Mouse (Mus musculus): ENCODE data around the gene Rgs19.
A peak's percentile ranks its signal among the peaks of the same experiment; 100 is the strongest.

The Rgs19 gene

DNA sequence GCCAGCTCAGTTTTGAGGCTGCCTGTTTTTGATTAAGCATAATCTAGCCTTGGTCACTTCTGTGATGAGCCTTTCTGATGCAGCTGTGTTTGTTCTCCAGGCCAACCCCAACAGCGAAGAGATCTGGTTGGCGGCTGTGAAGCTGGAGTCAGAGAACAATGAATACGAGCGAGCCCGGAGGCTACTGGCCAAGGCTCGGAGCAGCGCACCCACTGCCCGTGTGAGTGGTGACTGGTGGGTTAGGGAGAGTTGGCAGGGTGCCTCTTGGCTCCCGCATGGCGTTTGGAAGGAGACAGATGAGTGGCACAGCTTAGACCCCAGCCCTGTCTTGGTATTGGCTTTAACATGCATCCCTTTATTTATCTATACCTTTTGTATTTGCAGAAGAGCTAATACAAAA, 44.9 kb downstream of the Rgs19 start:
- DNase-seq, result no peak

DNA sequence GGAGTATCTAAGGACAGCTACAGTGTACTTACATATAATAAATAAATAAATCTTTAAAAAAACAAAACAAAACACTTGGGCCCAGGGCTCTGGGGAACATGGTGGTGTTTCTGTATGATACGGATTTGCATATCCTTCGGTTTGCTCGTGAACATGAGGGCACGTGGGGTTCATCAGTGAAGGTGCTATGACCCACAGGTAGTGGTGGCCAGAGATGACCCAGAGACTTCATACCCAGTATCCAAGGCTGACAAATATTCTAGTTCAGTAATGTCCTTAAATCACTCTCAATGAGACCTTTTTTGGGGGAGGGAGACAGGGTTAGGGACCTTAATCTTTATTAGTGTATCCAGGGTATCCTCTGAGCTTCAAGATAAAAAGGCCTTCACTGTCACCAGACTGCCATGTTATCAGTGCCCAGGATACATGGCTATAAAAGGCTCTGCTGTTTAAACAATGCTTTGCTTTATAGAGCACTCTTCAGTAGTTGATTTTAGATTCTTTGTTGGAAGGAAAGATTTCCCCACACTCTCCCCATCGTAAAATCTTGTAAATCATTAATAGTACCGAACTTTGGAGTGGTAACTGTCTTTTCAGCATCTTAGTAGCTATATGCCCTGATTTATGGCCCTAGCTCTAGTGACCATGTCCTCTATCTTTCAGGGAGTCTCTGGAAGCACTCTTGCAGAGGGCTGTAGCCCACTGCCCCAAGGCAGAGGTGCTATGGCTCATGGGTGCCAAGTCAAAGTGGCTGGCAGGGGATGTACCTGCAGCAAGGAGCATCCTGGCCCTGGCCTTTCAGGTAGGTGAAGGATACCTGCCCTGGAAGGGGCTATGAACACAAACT, 46.9 kb downstream of the Rgs19 start:
- DNase-seq, result no peak

DNA sequence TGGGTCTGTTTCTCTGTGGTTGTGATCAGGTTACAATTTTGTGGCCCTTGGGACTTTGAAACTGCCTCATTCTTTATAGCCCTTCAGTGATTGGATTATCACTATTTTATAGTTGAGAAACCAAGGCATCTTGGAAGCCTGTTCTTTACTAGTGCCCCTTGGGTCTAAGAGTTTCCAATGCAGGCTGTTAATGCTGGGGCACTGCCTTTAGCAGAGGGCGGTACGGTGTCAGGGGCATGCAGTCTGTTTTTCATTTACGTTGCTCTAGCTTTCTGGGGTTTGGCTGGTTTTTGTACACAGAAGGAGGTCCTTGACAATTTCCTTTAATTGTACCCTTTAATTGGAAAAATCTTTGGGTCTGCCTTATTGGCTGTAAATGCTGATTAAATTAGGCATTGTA, 48.1 kb downstream of the Rgs19 start:
- DNase-seq, result no peak

DNA sequence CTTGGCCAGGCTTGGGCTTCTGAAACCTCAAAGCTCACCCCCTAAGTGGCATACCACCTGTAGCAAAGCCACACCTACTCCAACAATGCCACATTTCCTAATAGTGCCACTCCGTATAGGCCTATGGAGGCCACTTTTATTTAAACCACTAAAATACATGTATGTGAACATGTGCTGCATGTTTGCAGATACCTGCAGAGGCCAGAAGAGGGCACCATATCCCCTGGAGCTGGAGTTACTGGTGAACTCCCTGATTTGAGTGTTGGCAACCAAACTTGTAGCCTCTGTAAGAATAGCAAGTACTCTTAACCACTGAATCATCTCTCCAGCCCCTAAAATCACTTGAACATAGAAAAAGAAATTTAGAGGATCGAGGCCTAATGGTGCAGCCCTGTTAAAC, 49.4 kb downstream of the Rgs19 start:
- peak; percentile 62 to 68 for DNase-seq
